Mouse (Mus musculus) ovary, adult 18-20 months (tissue): ENCODE measurements around the gene Zfp536.

ENCODE experiments used
- DNase-seq: peaks from one replicate; pipeline ENCODE4 v3.0.0; 2022; ENCODE audit warnings: low spot score, mixed read lengths

Zfp536 gene

GRCm38 (mm10) chr7:37553646-37554045 lies 219.8 kb downstream of the Zfp536 start:
- DNase-seq = no peak

DNA sequence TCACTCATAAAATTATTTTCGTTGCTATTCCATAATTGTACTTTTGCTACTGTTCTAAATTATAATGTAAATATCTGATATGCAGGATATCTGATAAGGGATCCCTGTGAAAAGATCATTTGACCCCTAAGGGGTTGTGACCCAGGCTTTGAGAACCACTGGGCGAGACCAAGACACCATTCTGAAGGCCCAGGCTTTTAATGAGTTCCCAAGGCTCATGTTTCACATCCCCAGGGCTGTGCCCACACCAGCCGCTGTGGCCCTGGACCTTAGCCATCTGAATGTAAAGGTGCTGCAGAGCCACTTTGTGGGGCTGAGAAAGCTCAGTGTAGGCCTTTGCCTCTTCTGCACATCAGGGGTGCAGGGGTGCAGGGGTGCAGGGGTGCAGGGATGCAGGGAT lies 221.1 kb downstream of the Zfp536 start:
- DNase-seq = no peak

GRCm38 (mm10) chr7:37548805-37549204 lies 224.6 kb downstream of the Zfp536 start:
- no peak for DNase-seq

- DNase-seq = no peak
Observed at GRCm38 (mm10) chr7:37544011-37544410, 229.4 kb downstream of the Zfp536 start.

DNA sequence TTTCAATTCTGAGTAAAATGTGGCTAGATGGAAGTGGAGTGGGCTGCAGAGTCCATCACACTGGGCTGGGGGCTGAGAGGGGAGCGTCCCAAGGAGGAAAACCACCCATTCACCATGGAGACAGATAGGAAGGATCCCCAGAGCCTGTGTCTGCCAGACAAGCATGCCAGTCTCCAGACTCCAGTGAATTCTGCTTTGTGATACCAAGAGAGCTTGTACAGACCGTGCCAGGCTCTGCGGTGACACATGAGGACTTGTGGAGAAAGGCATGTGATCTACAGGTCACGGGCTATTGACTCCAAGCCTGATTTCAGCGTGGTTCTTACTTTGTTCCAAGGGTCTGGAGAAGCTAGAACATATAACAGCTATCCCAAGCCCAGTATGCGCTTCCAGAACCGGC lies 230.5 kb downstream of the Zfp536 start:
- DNase-seq = no peak

- DNase-seq = no peak
Observed at GRCm38 (mm10) chr7:37531166-37531565, 242.3 kb downstream of the Zfp536 start.

DNA sequence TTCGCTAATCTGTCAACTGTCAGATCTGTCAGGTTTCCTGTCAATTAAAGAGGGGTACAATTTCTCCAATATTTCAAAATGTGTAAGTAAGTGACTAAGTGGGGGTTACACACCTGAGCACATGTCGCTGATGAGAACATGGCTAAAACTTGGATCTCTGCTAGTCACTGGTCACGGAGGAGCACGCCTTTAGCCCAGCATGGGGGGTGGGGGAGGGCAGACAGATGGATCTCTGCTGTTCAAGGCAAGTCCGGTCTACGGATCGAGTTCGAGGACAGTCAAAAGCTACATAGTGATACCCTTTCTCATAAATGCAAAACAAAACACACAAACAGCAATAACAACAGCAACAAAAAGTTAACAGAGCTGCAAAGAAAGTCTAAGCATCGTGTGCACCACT lies 245.1 kb downstream of the Zfp536 start:
- DNase-seq = no peak

GRCm38 (mm10) chr7:37527890-37528289 lies 245.6 kb downstream of the Zfp536 start:
- no peak for DNase-seq

GRCm38 (mm10) chr7:37521407-37521806 lies 252.0 kb downstream of the Zfp536 start:
- no peak for DNase-seq

- no peak for DNase-seq
Observed at GRCm38 (mm10) chr7:37510933-37511675, 262.3 kb downstream of the Zfp536 start.

DNA sequence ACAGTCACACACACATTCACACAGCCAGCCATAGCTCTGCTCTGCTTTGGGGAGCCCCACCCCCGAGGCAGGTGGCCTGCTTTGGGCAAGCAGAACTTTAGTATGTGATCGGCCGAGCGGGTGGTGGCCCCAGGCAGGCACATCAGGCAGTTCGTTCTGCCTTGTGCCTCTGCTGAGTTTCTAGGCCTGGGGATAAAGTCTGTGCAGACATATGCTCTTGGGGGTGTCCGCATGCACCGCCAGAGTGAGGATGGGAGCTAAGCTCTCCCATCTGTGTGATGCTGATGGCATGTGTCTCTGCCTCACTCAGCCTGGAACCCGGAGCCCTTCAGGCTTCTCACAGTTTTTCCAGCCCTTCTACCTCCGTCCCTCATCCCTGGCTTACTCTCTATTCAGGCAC lies 263.7 kb downstream of the Zfp536 start:
- no peak for DNase-seq

- DNase-seq = no peak
Observed at GRCm38 (mm10) chr7:37505548-37505947, 267.9 kb downstream of the Zfp536 start.

DNA sequence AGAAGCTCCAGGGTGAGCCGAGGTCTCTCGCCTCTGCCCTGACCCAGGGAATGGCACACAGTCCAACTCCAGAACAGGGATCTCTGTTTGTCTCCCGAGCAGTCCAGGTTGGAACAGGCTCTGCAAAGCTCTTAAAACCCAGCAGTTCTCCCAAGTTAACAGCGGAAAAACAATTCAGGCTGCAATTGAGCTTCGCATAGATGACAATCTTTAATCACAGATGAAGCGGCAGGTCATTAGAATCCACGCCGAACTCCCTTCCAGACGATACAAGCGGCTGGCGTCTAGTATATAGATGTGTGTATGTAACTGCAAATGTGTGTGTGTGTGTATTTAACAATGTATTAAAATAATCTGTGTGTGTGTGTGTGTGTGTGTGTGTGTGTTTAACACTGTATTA lies 268.3 kb downstream of the Zfp536 start:
- no peak for DNase-seq

GRCm38 (mm10) chr7:37498881-37499280 lies 274.6 kb downstream of the Zfp536 start:
- no peak for DNase-seq

DNA sequence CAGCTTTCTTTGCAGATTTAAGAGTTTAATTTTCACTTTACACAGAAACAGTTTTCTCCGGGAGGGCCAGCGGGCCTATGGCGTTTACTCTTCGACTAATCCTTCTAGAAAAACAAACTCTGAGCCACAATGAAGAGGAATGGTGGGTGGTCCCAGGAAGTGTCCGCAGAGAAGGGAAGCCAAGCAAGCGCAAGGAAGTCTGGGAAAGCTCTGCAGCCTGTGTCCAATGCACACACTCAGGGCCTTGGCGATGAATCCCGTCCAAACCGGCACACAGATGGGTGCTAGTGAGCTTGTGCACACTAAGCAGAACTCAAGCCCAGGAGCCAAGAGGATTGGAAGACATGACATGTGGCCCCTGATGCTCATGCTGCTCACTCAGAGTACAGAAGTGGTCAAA lies 276.9 kb downstream of the Zfp536 start:
- DNase-seq = no peak

GRCm38 (mm10) chr7:37490312-37490711 lies 283.1 kb downstream of the Zfp536 start:
- no peak for DNase-seq

- DNase-seq = no peak
Observed at GRCm38 (mm10) chr7:37484946-37485345, 288.5 kb downstream of the Zfp536 start.

DNA sequence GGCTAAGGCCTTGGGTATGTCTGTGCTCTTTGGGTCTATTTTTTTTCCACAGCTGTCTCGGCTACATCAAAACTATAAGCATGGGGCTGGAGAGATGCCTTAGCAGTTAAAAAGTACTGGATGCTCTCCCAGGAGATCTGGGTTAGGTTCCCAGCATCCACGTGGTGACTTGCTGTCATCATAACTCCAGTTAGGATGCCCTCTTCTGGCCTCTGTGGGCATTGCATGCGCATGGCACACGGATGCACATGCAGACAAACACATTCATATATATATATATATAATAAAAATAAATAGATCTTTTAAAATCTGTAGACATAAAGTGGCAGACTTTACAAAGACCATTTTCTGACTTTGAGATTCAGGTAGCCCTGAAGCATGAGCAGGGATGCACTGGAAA lies 290.9 kb downstream of the Zfp536 start:
- DNase-seq = no peak

DNA sequence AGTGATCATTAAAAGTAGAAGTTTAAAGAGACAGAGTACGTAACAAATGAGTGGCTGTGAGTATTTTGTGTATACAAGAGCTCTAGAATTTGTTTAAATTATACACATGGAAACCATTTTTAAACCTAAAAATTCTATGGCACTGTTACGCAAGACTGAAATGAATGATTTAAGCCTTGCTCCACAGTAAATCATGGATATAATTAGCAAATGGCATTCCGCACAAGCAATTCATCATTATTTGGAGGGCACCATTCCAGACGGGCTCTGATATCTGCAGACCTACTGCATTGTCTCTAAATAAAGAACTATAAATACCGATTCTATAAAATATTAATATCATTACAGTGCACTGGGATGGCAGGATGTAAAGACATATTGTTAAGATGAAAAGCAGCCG lies 292.3 kb downstream of the Zfp536 start:
- no peak for DNase-seq

DNA sequence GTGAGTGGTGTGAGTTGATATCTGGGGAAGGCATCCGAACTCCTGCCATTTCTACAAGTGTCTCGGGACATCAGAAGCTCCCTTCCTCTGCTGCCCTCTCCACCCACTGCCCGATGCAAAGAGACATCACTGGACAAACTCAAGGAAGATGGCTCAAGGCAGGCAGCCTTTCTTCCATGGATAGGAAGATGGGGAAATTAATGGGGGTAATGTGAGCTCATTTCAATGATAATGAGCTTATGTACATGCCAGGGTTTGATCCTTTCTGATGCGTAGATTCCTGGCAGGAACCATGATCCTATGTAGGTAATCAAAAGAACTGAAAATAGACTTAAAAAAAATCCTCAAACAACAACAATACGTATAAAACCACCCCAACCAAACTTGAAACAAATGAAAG lies 296.1 kb downstream of the Zfp536 start:
- DNase-seq = no peak

DNA sequence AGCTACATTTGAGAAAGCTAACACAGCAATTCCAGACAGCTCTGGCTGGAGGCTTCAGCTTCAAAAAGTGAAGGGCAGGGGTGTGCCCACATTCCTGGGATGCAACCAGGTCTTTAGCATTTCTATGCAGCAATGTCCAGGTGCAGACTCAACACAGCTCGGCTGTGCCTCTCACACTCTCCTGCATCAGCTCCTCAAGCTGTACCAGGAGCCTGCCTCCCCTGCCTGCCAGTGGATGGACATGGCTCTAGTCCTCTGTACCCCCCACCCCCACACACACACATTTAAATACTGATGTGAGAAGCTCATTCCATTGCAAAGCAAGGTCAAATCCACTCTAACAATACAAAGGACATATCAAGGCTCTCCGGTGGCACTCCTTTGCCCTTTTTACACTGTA lies 298.0 kb downstream of the Zfp536 start:
- DNase-seq = no peak

- DNase-seq = no peak
Observed at GRCm38 (mm10) chr7:37474284-37474683, 299.2 kb downstream of the Zfp536 start.

DNA sequence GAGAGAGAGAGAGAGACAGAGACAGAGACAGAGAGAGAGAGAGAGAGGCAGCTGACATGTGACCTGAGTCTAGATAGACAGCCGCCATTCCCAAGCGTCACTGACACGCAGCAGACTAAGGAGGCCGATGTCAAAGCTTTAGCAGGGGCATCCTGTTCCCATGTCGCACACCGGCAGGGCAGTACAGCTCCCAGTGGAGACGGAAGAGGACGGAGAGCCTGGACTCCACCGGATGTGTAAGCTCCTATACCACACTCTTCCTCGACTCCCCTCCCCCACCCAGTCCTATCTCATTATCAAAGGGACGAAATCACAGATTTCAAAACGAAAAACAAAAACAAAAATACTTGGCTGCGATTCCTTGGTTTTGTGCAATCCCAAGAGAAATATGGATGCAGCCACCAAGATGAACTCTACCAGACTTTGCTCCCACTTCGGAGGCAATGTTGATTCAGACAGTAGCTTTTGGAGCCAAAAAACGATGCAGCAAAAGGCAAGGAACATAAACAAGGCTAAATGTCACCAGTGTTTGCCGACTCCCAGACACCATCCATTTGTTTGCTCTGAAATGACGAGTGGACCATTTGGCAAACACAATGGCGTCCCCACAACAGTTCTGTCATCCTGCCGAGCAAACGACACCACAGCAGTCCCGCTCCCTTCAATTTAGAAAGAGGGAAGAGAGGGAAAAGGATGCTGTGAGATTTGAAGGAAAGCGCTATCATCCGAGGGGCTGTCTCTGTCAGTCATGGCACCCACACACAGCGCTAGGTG lies 299.9 kb downstream of the Zfp536 start:
- no peak for DNase-seq

DNA sequence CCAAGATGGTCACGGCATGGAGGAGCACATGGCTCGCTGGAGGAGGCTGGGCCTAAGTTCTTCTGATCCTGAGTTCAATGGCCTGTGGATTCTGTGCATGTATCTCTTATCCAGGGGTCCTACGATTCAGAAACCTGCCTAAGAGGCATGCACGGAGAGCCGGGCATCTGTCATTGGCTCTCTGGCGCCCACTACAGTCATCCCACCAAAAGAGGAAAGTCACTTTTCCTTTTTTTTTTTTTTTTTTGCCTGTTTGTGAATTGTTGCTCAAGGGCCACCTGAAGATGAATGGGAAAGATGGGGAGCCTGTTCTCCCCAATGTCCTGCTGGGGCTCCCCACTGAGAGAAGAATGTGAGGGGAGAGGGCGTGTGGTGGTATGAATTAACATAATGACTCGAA lies 301.7 kb downstream of the Zfp536 start:
- DNase-seq = no peak
